Mouse (Mus musculus): Measurements from ENCODE around the gene Plekhm3. TPM values are rescaled to one million over a fixed set of nuclear protein-coding genes. Genes with fewer than 3 reads are reported as not detected.

The Plekhm3 gene
- polyA plus RNA-seq, 1 experiment = 2.7 TPM

DNA sequence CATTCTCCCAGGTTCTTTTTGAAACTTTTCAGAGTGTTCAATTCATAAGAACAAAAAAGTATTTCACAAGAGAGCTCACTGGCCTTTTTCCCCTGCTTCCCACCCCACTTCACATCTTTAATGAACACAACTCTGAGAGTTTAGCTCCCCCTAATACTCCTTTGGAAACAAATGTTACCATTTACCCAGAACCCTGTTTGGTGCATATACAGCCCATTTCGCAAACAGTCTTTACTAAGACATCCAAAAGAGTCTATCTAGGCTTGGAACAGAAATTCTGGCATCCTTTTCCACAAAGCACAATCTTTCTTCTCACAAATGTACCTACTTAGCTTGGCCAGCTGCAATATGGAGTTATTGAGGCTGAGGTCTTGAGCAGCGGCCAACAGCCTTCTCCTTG lies 59.1 kb downstream of the Plekhm3 start:
- no peaks in the 10 kb centered on the region for H3K27me3 ChIP-seq (ENCODE audit: control insufficient read depth, insufficient read depth, low read length)
- no peak overlapping the region for H3K4me3 ChIP-seq (ENCODE audit: control insufficient read depth, low read depth, low read length)
- no peak overlapping the region for H3K27ac ChIP-seq (ENCODE audit: control insufficient read depth, insufficient read depth, low read depth, low read length)
- TF ChIP-seq CTCF (IDR thresholded peaks at IDR 0.05; ENCODE audit: control insufficient read depth, insufficient read depth, insufficient replicate concordance, low read depth, low read length) (no peak), POLR2A (IDR thresholded peaks at IDR 0.05; ENCODE audit: control insufficient read depth, low read depth, low read length) (no peak)
- H3K4me1 ChIP-seq (ENCODE audit: control insufficient read depth, insufficient read depth, low read length) = no peaks in the 10 kb centered on the region
- no peaks in the 10 kb centered on the region for H3K36me3 ChIP-seq (ENCODE audit: control insufficient read depth, insufficient read depth, low read length)

DNA sequence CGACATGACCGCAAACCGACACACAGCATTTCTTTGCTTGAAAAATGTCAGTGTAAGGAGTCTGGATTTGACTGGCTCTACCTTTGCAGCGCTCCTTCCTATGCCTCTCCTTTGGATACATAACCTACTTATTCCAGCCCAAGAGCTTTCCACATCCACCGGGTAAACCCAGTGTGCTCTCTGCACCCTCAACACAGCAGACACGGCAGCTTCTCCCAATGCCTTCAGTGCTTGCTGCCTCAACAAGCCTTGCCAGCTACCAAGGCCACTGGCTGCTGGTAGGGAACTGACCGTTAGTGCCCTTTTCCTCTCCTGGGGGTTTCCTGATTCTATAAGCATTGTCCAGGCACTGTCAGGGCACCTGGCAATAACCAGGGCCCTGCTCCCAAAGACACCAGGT lies 62.8 kb downstream of the Plekhm3 start:
- no peak overlapping the region for H3K27ac ChIP-seq (ENCODE audit: control insufficient read depth, insufficient read depth, low read depth, low read length)
- no peak overlapping the region for H3K4me3 ChIP-seq (ENCODE audit: control insufficient read depth, low read depth, low read length)
- TF ChIP-seq CTCF (IDR thresholded peaks at IDR 0.05; ENCODE audit: control insufficient read depth, insufficient read depth, insufficient replicate concordance, low read depth, low read length) = no peak
- TF ChIP-seq POLR2A (IDR thresholded peaks at IDR 0.05; ENCODE audit: control insufficient read depth, low read depth, low read length) = no peak
- H3K27me3 ChIP-seq (ENCODE audit: control insufficient read depth, insufficient read depth, low read length) = no peaks in the 10 kb centered on the region
- no peaks in the 10 kb centered on the region for H3K4me1 ChIP-seq (ENCODE audit: control insufficient read depth, insufficient read depth, low read length)
- no peaks in the 10 kb centered on the region for H3K36me3 ChIP-seq (ENCODE audit: control insufficient read depth, insufficient read depth, low read length)

DNA sequence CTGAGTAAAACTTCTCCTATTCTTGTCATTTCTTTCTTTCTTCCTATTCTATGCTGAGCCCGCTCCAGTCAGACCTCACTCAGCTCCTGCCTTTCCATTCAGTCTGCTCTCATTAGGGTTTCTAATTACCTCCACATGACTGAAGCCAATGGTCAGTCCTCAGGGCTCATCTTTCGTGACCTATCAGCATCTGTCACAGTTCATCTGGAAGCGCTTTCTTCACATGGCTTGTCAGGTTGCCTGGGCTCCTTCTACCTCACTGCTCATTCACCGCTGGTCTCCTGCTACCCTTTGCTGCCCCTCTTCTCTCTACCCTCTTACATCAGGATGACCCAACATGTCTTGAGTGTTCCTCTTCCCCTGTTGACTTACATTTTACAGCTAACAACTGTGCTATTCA lies 65.3 kb downstream of the Plekhm3 start:
- no peak overlapping the region for H3K4me3 ChIP-seq (ENCODE audit: control insufficient read depth, low read depth, low read length)
- no peaks in the 10 kb centered on the region for H3K36me3 ChIP-seq (ENCODE audit: control insufficient read depth, insufficient read depth, low read length)
- TF ChIP-seq CTCF (IDR thresholded peaks at IDR 0.05; ENCODE audit: control insufficient read depth, insufficient read depth, insufficient replicate concordance, low read depth, low read length) (no peak), POLR2A (IDR thresholded peaks at IDR 0.05; ENCODE audit: control insufficient read depth, low read depth, low read length) (no peak)
- H3K27ac ChIP-seq (ENCODE audit: control insufficient read depth, insufficient read depth, low read depth, low read length) = no peak overlapping the region
- no peaks in the 10 kb centered on the region for H3K4me1 ChIP-seq (ENCODE audit: control insufficient read depth, insufficient read depth, low read length)
- H3K27me3 ChIP-seq (ENCODE audit: control insufficient read depth, insufficient read depth, low read length) = no peaks in the 10 kb centered on the region

DNA sequence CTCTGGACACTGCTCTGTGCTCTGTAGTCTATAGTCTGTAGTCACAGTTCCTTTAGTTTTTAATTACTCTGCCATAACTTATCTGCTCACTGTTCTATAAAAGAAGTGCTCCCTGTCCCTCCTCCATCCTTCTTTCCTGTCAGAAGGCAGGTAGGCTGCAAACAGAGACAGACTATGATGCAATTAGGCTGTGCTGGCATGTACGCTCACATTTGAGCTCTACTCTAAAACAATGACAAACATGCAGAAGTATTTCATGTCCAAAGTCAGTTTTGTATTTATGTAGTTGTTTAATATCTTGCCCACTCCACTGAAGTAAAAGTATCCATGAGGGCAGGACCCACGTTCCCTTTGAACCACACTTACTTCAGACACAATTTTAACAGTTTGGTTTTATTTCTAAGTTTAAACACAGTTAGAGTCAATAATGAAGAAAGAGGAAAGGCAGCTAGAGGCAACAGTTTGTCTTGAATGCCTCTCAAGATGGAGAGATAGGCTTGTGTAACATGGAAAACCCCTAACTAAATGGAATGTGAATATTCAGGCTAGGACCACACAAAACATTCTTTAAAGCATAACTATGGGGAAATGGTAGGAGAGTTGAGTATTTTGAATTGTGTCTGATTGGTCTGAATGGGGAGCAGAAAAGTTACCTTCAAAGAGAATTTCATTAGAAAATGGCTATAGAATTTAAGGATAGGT lies 69.0 kb downstream of the Plekhm3 start:
- no peak overlapping the region for H3K27ac ChIP-seq (ENCODE audit: control insufficient read depth, insufficient read depth, low read depth, low read length)
- no peak overlapping the region for H3K4me3 ChIP-seq (ENCODE audit: control insufficient read depth, low read depth, low read length)
- no peaks in the 10 kb centered on the region for H3K27me3 ChIP-seq (ENCODE audit: control insufficient read depth, insufficient read depth, low read length)
- H3K4me1 ChIP-seq (ENCODE audit: control insufficient read depth, insufficient read depth, low read length) = no peaks in the 10 kb centered on the region
- no peak for TF ChIP-seq POLR2A (IDR thresholded peaks at IDR 0.05; ENCODE audit: control insufficient read depth, low read depth, low read length)
- no peak for TF ChIP-seq CTCF (IDR thresholded peaks at IDR 0.05; ENCODE audit: control insufficient read depth, insufficient read depth, insufficient replicate concordance, low read depth, low read length)
- H3K36me3 ChIP-seq (ENCODE audit: control insufficient read depth, insufficient read depth, low read length) = no peaks in the 10 kb centered on the region

DNA sequence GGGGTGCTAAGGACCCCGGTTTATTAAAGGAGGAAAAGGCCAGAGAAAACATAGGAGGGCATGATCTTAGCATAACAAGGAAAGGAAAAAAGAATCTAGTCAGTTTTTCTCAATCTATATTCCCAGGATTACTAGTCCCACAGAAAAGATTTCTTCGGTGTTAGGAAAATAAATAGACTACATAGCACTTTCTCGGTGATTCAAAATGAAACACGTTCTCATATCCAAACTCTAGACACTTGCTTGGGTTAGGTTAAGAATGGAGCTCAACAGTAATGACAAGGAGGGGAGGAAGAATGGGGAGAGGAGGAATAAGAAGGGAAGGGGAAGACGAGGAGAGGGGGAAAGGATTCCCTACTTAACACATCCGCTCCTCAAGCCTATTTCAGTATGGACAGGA lies 69.9 kb downstream of the Plekhm3 start:
- no peak overlapping the region for H3K4me3 ChIP-seq (ENCODE audit: control insufficient read depth, low read depth, low read length)
- H3K27me3 ChIP-seq (ENCODE audit: control insufficient read depth, insufficient read depth, low read length) = no peaks in the 10 kb centered on the region
- H3K27ac ChIP-seq (ENCODE audit: control insufficient read depth, insufficient read depth, low read depth, low read length) = no peak overlapping the region
- no peaks in the 10 kb centered on the region for H3K36me3 ChIP-seq (ENCODE audit: control insufficient read depth, insufficient read depth, low read length)
- TF ChIP-seq POLR2A (IDR thresholded peaks at IDR 0.05; ENCODE audit: control insufficient read depth, low read depth, low read length) (no peak), CTCF (IDR thresholded peaks at IDR 0.05; ENCODE audit: control insufficient read depth, insufficient read depth, insufficient replicate concordance, low read depth, low read length) (no peak)
- no peaks in the 10 kb centered on the region for H3K4me1 ChIP-seq (ENCODE audit: control insufficient read depth, insufficient read depth, low read length)

DNA sequence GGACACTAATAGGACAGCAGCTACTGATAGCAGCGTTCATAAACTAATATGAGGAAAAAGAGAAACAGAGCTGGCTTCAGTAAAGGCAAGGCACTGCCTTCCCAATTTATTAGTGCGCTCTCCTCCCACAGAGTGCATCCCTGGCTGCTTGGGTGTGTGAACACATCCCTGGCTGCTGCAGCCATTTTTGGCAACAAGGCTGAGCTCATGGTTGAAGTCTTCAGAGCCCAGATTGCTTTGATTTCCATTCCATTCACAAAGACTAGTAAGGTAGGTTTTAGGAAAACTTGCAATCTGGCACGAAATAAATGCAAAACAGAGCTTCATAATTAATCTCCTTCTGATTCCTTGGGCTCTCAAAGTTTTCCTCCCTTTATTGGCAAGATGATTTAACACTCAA lies 71.3 kb downstream of the Plekhm3 start:
- H3K27me3 ChIP-seq (ENCODE audit: control insufficient read depth, insufficient read depth, low read length) = no peaks in the 10 kb centered on the region
- H3K27ac ChIP-seq (ENCODE audit: control insufficient read depth, insufficient read depth, low read depth, low read length) = no peak overlapping the region

DNA sequence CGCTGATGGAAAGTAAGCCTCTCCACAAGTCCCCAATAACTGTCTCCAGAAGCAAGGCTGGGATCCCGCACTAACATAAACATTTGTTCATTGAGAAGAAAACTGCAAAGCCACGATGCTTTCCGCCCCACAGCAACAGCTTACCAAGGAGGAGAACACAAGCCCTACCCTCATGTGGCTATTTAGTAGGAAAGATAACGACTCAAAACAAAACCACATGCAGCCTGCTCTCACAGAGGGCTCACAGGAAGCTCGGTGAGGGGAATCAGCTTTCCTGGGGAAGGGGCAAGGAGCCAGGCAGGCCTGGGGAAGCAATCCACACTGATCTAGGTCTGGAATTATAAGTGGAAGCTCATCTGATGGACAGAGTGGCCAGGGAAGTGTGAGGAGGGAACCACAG lies 72.6 kb downstream of the Plekhm3 start:
- H3K4me3 ChIP-seq (ENCODE audit: control insufficient read depth, low read depth, low read length) = no peak overlapping the region
- no peaks in the 10 kb centered on the region for H3K4me1 ChIP-seq (ENCODE audit: control insufficient read depth, insufficient read depth, low read length)
- H3K27me3 ChIP-seq (ENCODE audit: control insufficient read depth, insufficient read depth, low read length) = no peaks in the 10 kb centered on the region
- no peak overlapping the region for H3K27ac ChIP-seq (ENCODE audit: control insufficient read depth, insufficient read depth, low read depth, low read length)
- no peaks in the 10 kb centered on the region for H3K36me3 ChIP-seq (ENCODE audit: control insufficient read depth, insufficient read depth, low read length)
- TF ChIP-seq POLR2A (IDR thresholded peaks at IDR 0.05; ENCODE audit: control insufficient read depth, low read depth, low read length) (no peak), CTCF (IDR thresholded peaks at IDR 0.05; ENCODE audit: control insufficient read depth, insufficient read depth, insufficient replicate concordance, low read depth, low read length) (no peak)

More for the DNA sequence above, 71.3 kb downstream of the Plekhm3 start:
- no peaks in the 10 kb centered on the region for H3K36me3 ChIP-seq (ENCODE audit: control insufficient read depth, insufficient read depth, low read length)
- H3K4me3 ChIP-seq (ENCODE audit: control insufficient read depth, low read depth, low read length) = no peak overlapping the region
- no peak for TF ChIP-seq POLR2A (IDR thresholded peaks at IDR 0.05; ENCODE audit: control insufficient read depth, low read depth, low read length)
- TF ChIP-seq CTCF (IDR thresholded peaks at IDR 0.05; ENCODE audit: control insufficient read depth, insufficient read depth, insufficient replicate concordance, low read depth, low read length) = no peak
- H3K4me1 ChIP-seq (ENCODE audit: control insufficient read depth, insufficient read depth, low read length) = no peaks in the 10 kb centered on the region

Data from testis, adult 2 months (tissue).